In genomic region chr19:56115552-56116284, GRCm38 (mm10) we compare ENCODE assay signal across 12 mouse cellular contexts.
DNase-seq lines count a peak whose midpoint lies in the region; ATAC-seq and TF ChIP-seq lines count a peak whose summit lies in the region.
"Had no signal": no experiment of that assay in that cellular context is flagged by ENCODE, and none has a peak within 500 bp of the region (broad histone marks: within the 10 kb centered on the region; RNA-seq: fewer than 3 reads in every experiment).

No protein-coding gene starts in this region.

- TF ChIP-seq POLR2A in kidney, adult 2 months (IDR thresholded peaks at IDR 0.05; ENCODE audit: low read depth, low read length): no peak

- no peak overlapping the region for H3K9ac ChIP-seq in embryonic facial prominence, embryonic 15.5 days
- no peak overlapping the region for H3K9ac ChIP-seq in liver, embryonic 12.5 days

- peak; percentile 18 for DNase-seq in kidney, postnatal 10 days
- no peak for DNase-seq in kidney, adult 2 months
- peak; percentile 41 for DNase-seq in adipocyte (ENCODE audit: low spot score)
- DNase-seq in limb, embryonic 10.5 days (ENCODE audit: low spot score): no peak
- no peak for DNase-seq in layer of hippocampus, adult 11-12 months (ENCODE audit: low spot score)
- DNase-seq: adrenal gland, adult 8-10 months; cerebellum, adult 8-10 months; right cerebral cortex, adult 18-20 months had no signal

- no peaks in the 10 kb centered on the region for H3K9me3 ChIP-seq in embryonic facial prominence, embryonic 15.5 days (replicated peaks)
- no peaks in the 10 kb centered on the region for H3K9me3 ChIP-seq in limb, embryonic 10.5 days (replicated peaks)
- H3K9me3 ChIP-seq in liver, embryonic 12.5 days (replicated peaks): 0 out of 2 replicates have a peak, but pooled peaks cover 3% of the 10 kb centered on the region

- no peak overlapping the region for H3K4me3 ChIP-seq in kidney, adult 2 months (ENCODE audit: insufficient read depth, low read depth, low read length)
- H3K4me3 ChIP-seq in embryonic facial prominence, embryonic 15.5 days (replicated peaks): no peak overlapping the region
- peak overlapping the region; percentile 22; the same call in 1 of the 2 replicates for H3K4me3 ChIP-seq in limb, embryonic 10.5 days
- no peak overlapping the region for H3K4me3 ChIP-seq in liver, embryonic 12.5 days

- H3K27me3 ChIP-seq in kidney, adult 2 months (replicated peaks; ENCODE audit: control insufficient read depth, insufficient read depth, low read length): no peaks in the 10 kb centered on the region; the same call in 1 of the 2 replicates
- no peaks in the 10 kb centered on the region for H3K27me3 ChIP-seq in embryonic facial prominence, embryonic 15.5 days
- peaks cover 13% of the 10 kb centered on the region; the same call in 1 of the 2 replicates for H3K27me3 ChIP-seq in limb, embryonic 10.5 days (ENCODE audit: low read depth, poor library complexity, severe bottlenecking)
- no peaks in the 10 kb centered on the region for H3K27me3 ChIP-seq in liver, embryonic 12.5 days (replicated peaks)

- H3K4me2 ChIP-seq in embryonic facial prominence, embryonic 15.5 days (replicated peaks): peak overlapping the region; percentile 21; the same call in 1 of the 2 replicates
- no peak overlapping the region for H3K4me2 ChIP-seq in liver, embryonic 12.5 days

- H3K36me3 ChIP-seq in kidney, adult 2 months (ENCODE audit: control insufficient read depth, insufficient read depth, low read length): no peaks in the 10 kb centered on the region
- no peaks in the 10 kb centered on the region for H3K36me3 ChIP-seq in embryonic facial prominence, embryonic 15.5 days
- H3K36me3 ChIP-seq in limb, embryonic 10.5 days: no peaks in the 10 kb centered on the region
- no peaks in the 10 kb centered on the region for H3K36me3 ChIP-seq in liver, embryonic 12.5 days

- H3K4me1 ChIP-seq in kidney, adult 2 months (ENCODE audit: control insufficient read depth, insufficient read depth, low read length): no peaks in the 10 kb centered on the region
- H3K4me1 ChIP-seq in embryonic facial prominence, embryonic 15.5 days: peaks cover 14% of the 10 kb centered on the region
- peaks cover 32% of the 10 kb centered on the region for H3K4me1 ChIP-seq in limb, embryonic 10.5 days
- no peaks in the 10 kb centered on the region for H3K4me1 ChIP-seq in liver, embryonic 12.5 days

- H3K27ac ChIP-seq in kidney, adult 2 months (ENCODE audit: insufficient read depth, low read depth, low read length): no peak overlapping the region
- H3K27ac ChIP-seq in embryonic facial prominence, embryonic 15.5 days (replicated peaks): peak overlapping the region; percentile 65; the same call in 1 of the 2 replicates
- peak overlapping the region; percentile 16; the same call in 1 of the 2 replicates for H3K27ac ChIP-seq in limb, embryonic 10.5 days
- H3K27ac ChIP-seq in liver, embryonic 12.5 days: no peak overlapping the region
- H3K27ac ChIP-seq: macrophage had no signal

- WGBS in kidney, adult 2 months: 8% methylated on average over 12 of the region's 15 CpGs
- 12% methylated on average over 8 of the region's 15 CpGs for WGBS in embryonic facial prominence, embryonic 15.5 days
- 30% methylated on average over 15 of the region's 15 CpGs for WGBS in limb, embryonic 10.5 days
- WGBS in liver, embryonic 12.5 days (ENCODE audit: insufficient replicate concordance): 36% methylated on average over 14 of the region's 15 CpGs

- TF ChIP-seq CTCF in kidney, adult 2 months (conservative IDR thresholded peaks at IDR 0.05; ENCODE audit: insufficient read depth, insufficient read length, low read depth, low read length): no peak

- no peak; the same call in 1 of the 2 replicates for ATAC-seq in embryonic facial prominence, embryonic 15.5 days (ENCODE audit: insufficient number of reproducible peaks, low FRiP score, low TSS enrichment, low read depth)
- ATAC-seq in liver, embryonic 12.5 days: no peak
- ATAC-seq in CD4-positive, CD25-positive, alpha-beta regulatory T cell, adult 4 months: no peak

Comparison
In these comparisons a context has a peak if more than half of its experiments do, and no peak if none do; other contexts are left out.
1. DNase-seq: peak in kidney, postnatal 10 days (single experiment) and adipocyte (single experiment); none in kidney, adult 2 months (single experiment), limb, embryonic 10.5 days (single experiment) and layer of hippocampus, adult 11-12 months (single experiment).
2. H3K27ac ChIP-seq: peak in embryonic facial prominence, embryonic 15.5 days (single experiment) and limb, embryonic 10.5 days (single experiment); none in kidney, adult 2 months (single experiment) and liver, embryonic 12.5 days (single experiment).